Mouse (Mus musculus) natural killer cell, adult 2 months (primary cell): ENCODE measurements around the gene Nanp.
A peak's percentile ranks its signal among the peaks of the same experiment; 100 is the strongest.

Experiments
- DNase-seq, 2 experiments: peaks; one replicate each; pipeline ENCODE4 v3.0.0; 2022; ENCODE audit warnings: low spot score in 2 of 2

The Nanp gene

GRCm38 (mm10) chr2:151039232-151039695 is at the start of gene Nanp, which contains the start of gene Ninl:
TSS of gene Nanp (minus strand) at chr2:151039398.
TSS of gene Ninl (minus strand) at chr2:151039382.
- DNase-seq, result peak; percentile 92 to 93

DNA sequence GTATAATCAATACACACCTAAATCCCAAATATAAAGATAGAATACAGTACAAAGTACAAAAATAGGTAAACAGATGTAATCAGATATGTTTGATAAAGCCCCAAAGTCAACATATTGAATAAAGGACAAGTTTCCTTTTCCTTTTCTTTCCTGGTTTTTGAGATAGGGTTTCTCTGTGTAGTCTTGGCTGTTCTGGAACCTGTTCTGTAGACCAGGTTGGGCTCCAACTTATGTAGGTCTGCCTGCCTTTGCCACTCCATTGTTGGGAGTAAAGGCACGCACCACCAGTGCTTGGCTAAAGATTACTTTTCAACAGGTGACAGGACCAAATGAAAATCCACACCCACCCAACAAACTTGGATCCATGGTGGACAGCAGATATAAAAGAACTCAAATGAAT is 17.4 kb upstream of the Nanp start:
- no peak for DNase-seq

- DNase-seq, result no peak
These were observed 1.2 kb upstream of the Nanp start for GRCm38 (mm10) chr2:151040411-151040810.

- peak in 1 of 2 experiments; percentile 6 for DNase-seq
These were observed 528 bp upstream of the Nanp start for GRCm38 (mm10) chr2:151039726-151040125.

- no peak for DNase-seq
These were observed 381 bp downstream of the Nanp start for GRCm38 (mm10) chr2:151038811-151039222.

- DNase-seq, result no peak
These were observed 1.2 kb downstream of the Nanp start for GRCm38 (mm10) chr2:151037876-151038552.

GRCm38 (mm10) chr2:151037292-151037691 is 1.9 kb downstream of the Nanp start:
- no peak for DNase-seq

DNA sequence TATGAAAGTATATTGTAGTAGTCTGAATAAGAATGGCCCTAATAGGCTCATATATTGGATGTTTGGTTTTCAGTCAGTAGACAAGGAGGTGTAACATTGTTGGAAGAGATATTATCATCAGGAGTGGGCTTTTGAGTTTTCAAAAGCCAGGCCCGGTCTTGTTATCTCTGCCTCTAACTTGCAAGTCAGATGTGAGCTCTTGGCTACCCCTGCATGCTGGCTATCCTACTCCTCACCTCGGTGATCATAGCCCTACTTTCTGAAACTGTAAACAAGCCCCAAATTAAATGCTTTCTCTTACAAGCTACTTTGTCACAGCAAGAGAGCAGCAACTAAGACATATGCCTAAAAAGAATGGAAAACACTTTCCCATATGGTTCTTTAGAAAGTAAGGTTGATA is 2.5 kb downstream of the Nanp start:
- DNase-seq, result no peak

DNA sequence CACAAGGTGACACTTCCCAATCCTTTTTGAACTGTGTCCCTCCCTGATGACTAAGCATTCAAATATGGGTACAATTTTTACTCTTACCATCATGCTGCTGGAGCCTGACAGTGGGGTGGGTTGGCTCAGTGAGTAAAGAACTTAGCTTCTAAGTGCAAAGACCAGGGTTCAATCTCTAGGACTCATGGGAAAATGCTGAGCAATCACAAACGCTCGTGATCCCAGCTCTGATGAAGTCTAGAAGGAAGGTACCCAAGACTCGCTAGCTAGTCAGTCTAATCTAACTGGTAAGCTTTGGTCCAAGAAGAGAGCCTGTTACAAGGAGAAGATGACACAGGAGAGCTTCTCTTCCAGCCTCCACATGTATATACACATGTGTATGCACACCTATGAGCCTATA is 4.8 kb downstream of the Nanp start:
- no peak for DNase-seq

- DNase-seq, result no peak
These were observed 18.0 kb downstream of the Nanp start for GRCm38 (mm10) chr2:151021158-151021557.

GRCm38 (mm10) chr2:151015316-151015715 is 23.9 kb downstream of the Nanp start:
- DNase-seq, result no peak

DNA sequence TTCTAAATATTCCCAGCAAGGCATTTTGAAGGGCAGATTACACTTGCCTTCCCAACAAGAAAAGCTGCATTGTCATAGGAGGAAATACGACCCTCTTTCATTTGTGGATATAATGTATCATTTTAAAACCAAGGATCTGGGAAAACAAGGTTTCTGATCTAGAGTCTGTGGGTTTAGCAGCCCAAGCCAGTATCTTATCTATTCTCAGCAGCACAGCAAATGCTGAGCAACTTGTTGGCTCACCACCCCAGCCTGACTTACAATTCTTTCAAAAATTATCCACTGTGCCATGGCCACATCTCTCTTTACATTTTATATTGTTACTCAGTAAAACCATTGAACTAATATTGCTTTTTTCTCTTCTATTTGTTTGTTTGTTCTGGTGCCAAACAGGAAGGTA is 27.9 kb downstream of the Nanp start:
- no peak for DNase-seq

GRCm38 (mm10) chr2:151009515-151010085 is 29.6 kb downstream of the Nanp start:
- no peak for DNase-seq

- no peak for DNase-seq
These were observed 30.2 kb downstream of the Nanp start for GRCm38 (mm10) chr2:151008939-151009509.

DNA sequence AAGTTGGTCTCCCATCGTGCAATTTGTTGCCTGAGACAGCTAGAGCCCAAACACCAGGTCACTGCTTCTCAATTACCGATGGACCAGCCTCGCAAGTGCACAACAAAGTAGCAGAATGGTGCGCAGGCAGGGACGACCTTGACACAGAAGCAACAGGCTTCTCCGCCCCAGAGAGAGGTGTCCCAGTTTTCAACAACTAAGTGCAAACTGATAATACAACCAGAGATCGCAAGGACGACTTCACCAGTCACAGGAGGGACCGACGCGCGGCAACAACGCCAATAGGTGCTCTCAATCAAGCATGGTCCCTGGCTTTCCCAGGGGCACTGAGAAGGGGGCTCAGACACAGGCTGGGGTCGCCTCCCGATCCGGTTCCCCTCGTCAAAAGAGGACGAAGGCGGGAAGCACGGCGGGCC is 30.7 kb downstream of the Nanp start:
- no peak for DNase-seq

DNA sequence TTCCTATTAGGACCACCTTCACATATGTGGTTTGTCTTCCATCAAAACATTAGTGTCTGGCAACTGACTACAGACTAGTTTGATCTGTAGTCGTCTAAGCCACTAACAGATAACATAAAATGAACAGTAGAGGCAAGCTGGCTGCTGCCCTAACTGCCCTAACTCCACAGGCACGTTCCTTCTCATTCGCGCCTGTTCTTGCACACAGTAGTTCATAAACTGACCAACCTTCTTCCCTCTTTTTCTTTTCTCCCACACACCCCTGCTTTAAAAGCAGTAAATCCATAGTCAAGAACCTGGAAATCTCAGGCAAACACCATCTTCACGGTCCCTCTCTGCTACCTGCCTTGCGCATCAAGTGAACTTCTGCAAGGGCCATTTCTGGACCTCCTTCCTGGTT is 31.2 kb downstream of the Nanp start:
- DNase-seq, result no peak

DNA sequence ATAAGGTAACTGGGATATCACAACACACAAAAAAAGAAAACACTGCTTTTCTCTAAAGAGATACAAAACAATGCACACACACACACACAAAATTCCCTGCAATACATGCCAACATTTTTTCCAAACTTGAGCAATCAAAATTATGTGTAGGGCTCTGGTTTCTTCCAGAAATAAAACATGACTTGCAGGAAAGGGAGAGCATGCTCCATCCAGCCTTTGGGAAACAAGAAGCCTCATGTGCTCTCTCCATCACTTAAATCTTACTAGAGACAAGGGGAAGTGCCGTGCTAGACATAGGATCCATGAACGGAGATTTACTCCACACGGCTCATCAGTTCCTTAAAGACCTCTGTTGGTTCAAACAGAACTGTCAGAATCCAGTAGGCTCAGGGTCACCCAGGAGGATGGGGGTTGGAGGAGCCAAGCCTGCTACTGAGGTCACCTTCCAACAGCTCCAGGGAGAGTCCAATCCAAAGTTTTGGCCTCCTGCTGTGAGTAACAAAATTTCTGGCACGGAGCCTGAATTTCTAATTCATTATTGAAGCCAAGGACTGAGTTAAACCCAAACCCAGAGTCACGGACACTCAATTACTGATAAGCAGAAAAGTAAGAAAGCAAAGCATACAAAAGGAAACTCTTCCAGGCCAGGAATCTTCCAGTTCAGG is 32.8 kb downstream of the Nanp start:
- no peak for DNase-seq

DNA sequence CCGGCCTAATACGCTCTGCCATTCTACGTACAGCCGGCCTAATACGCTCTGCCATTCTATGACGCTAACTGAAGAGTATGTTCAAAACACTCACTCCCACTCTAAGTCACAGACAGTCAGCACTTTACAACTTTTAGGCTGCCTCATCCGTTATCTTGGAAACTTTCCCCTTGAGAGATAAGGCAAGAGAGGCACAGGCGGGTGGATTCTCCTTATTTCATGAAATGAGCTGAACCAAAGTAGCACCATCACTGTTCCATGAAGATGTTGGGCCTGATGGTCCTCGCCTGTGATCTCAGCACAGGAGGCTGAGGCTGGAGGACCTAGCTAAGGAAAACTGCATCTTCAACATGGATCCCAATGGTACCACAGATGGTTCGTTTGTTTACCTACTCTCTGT is 34.8 kb downstream of the Nanp start:
- no peak for DNase-seq

DNA sequence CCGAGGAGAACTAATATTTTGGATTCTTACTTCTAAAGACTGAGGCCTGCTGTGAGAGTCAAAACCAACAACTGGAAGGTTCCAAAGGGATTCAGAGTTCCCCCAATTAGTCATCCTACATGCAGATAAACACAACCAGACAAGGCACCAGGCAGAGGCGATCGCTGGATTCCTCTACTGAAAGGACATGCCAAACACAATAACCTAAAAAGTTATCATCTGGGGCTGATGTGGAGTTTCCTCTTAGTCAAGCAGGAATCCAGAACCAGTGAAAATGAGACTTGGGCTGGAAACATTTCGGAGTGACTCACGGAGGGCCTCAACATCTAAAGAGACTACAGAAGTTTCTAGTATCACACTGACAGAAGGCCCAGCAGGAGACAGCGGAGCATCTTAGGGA is 35.4 kb downstream of the Nanp start:
- DNase-seq, result no peak

DNA sequence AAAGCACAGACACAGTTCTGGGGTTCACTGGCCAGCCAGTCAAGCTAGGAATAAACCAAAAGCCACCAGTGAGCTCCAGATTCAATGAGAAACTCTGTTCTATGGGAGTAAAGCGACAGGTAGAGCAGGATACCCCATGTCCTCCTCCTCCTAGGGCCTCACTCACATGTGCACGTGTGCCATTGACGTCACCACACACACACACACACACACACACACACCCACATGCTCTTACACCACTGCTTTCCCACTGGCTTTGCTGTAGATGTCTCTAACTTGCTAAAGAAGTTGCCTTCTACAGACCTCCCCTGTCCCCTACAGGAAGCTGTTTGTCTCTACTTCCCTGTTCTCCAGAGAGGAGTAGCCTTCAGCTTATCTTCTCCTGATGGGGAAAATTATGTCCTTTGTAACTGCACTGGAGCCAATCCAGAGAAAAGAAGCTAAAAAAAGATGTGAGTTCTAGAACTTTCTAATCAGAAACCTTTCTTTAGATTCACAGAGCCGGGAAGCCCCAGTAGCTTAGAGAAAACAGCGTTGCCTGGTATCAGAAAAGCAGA is 37.5 kb downstream of the Nanp start:
- DNase-seq, result no peak

GRCm38 (mm10) chr2:151000402-151001178 is 38.6 kb downstream of the Nanp start:
- peak in 1 of 2 experiments; percentile 13 for DNase-seq

- no peak for DNase-seq
These were observed 40.2 kb downstream of the Nanp start for GRCm38 (mm10) chr2:150999021-150999420.
